Mouse (Mus musculus) heart, embryonic 11.5 days (tissue): ENCODE data around the gene Gm20517. TPM values are rescaled to one million over a fixed set of nuclear protein-coding genes. Genes with fewer than 3 reads are reported as not detected.

Source experiments
- ATAC-seq: fragments of 200-750 bp; cut with Nextera tagmentation; replicated peaks from 2 replicates; pipeline ENCODE4 v1.8.0; 2017; ENCODE audit warnings: moderate library complexity; ENCODE audit not compliant: insufficient number of reproducible peaks, low FRiP score, low TSS enrichment
- H3K27ac ChIP-seq: fragments of 300-500 bp; sonication (generic); 2 replicates; pipeline ENCODE4 v1.5.1; 2014; ENCODE audit warnings: mild to moderate bottlenecking, low read depth, low read length
- H3K27me3 ChIP-seq: fragments of 300-500 bp; sonication (generic); 2 replicates; pipeline ENCODE4 v1.6.1; 2014; ENCODE audit warnings: mild to moderate bottlenecking, low read length, mixed read lengths; ENCODE audit not compliant: control insufficient read depth, insufficient read depth
- H3K36me3 ChIP-seq: fragments of 300-500 bp; sonication (generic); 2 replicates; pipeline ENCODE4 v1.6.1; 2014; ENCODE audit warnings: mild to moderate bottlenecking, low read length, moderate library complexity, mixed read lengths; ENCODE audit not compliant: control insufficient read depth, insufficient read depth
- H3K4me1 ChIP-seq: fragments of 300-500 bp; sonication (generic); 2 replicates; pipeline ENCODE4 v1.6.1; 2014; ENCODE audit warnings: low read length; ENCODE audit not compliant: control insufficient read depth, insufficient read depth
- H3K4me2 ChIP-seq: fragments of 300-500 bp; sonication (generic); 2 replicates; pipeline ENCODE4 v1.6.1; 2014; ENCODE audit warnings: mild to moderate bottlenecking, moderate library complexity
- H3K4me3 ChIP-seq: fragments of 300-500 bp; sonication (generic); 2 replicates; pipeline ENCODE4 v1.5.1; 2014; ENCODE audit warnings: low read depth, low read length
- H3K9ac ChIP-seq: fragments of 300-500 bp; sonication (generic); 2 replicates; pipeline ENCODE4 v1.6.1; 2014; ENCODE audit warnings: mild to moderate bottlenecking, low read depth, low read length, moderate library complexity
- H3K9me3 ChIP-seq: fragments of 300-500 bp; sonication (generic); replicated peaks from 2 replicates; pipeline ENCODE4 v1.6.1; 2016; ENCODE audit warnings: low read length; ENCODE audit not compliant: control insufficient read depth
- WGBS: fragments of 180-500 bp; shearing (Covaris S2); extraction: QIAGEN DNeasy Blood & Tissue Kit; methylation state at CpG from one replicate; pipeline ENCODE4 v1.1.7; 2014; ENCODE audit not compliant: insufficient replicate concordance; 5-methylcytosine and 5-hydroxymethylcytosine counted together
- polyA plus RNA-seq: library from polyadenylated mRNA; unstranded; fragments of >200 nt; fragmentation: Nextera tagmentation; extraction: Ambion mirVana; gene quantifications from 2 replicates; pipeline ENCODE4 v1.2.1, GENCODE M21; 2014

Gene Gm20517
- polyA plus RNA-seq, 1 experiment from 2014 or later, result 1.6 TPM

GRCm38 (mm10) chr17:47730633-47731575 lies 119.5 kb downstream of the Gm20517 start:
- ATAC-seq, result no peak
- Histone ChIP-seq H3K9me3 (no peaks in the 10 kb centered on the region), H3K4me3 (no peak overlapping the region), H3K4me2 (no peak overlapping the region), H3K27ac (no peak overlapping the region), H3K27me3 (0 out of 2 replicates have a peak, but pooled peaks cover 3% of the 10 kb centered on the region), H3K9ac (no peak overlapping the region), H3K36me3 (no peaks in the 10 kb centered on the region), H3K4me1 (no peaks in the 10 kb centered on the region)
- WGBS, result 57% methylated on average over 24 of the region's 24 CpGs

Other genes starting within 250 kb of the Gm20517 start
- 74.8 and 78.7 TPM in 2 replicates for gene Mrps10, start 242.7 kb upstream of the Gm20517 start, polyA plus RNA-seq
- gene Guca1b, start 226.2 kb upstream of the Gm20517 start, polyA plus RNA-seq, result 1.2 and 2.5 TPM in 2 replicates
- 3.3 and 4.3 TPM in 2 replicates for gene Guca1a, start 211.0 kb upstream of the Gm20517 start, polyA plus RNA-seq
- 1.2 and 1.6 TPM in 2 replicates for gene AI661453, start 175.0 kb upstream of the Gm20517 start, polyA plus RNA-seq
- 1.2 and 2.2 TPM in 2 replicates for gene 1700001C19Rik, start 174.2 kb upstream of the Gm20517 start, polyA plus RNA-seq
- gene Taf8, start 109.3 kb upstream of the Gm20517 start, polyA plus RNA-seq, result 15.9 and 18.3 TPM in 2 replicates
- gene Ccnd3, start 106.5 kb upstream of the Gm20517 start, polyA plus RNA-seq, result 559 and 565 TPM in 2 replicates
- 26.8 TPM in 2 replicates for gene Bysl, start 97 bp upstream of the Gm20517 start, polyA plus RNA-seq
- 30.3 and 36.4 TPM in 2 replicates for gene Med20, start within 50 bp of the Gm20517 start, polyA plus RNA-seq
- 2.7 and 3.7 TPM in 2 replicates for gene Usp49, start 19.1 kb downstream of the Gm20517 start, polyA plus RNA-seq
- 322 and 360 TPM in 2 replicates for gene Tomm6, start 76.8 kb downstream of the Gm20517 start, polyA plus RNA-seq
- gene Frs3, start 77.4 kb downstream of the Gm20517 start, polyA plus RNA-seq, result 2.2 and 2.7 TPM in 2 replicates
- 0.94 and 1.3 TPM in 2 replicates for gene Gm21981, start 82.9 kb downstream of the Gm20517 start, polyA plus RNA-seq
- 0.39 TPM in 1 of 2 replicates, not detected in the other for gene Prickle4, start 83.1 kb downstream of the Gm20517 start, polyA plus RNA-seq
- gene Pgc, start 115.3 kb downstream of the Gm20517 start, polyA plus RNA-seq, result 0.15 TPM in 1 of 2 replicates, not detected in the other
- gene Tfeb, start 125.4 kb downstream of the Gm20517 start, polyA plus RNA-seq, result 16.3 and 17.0 TPM in 2 replicates
- 28.2 and 34.6 TPM in 2 replicates for gene Mdfi, start 223.1 kb downstream of the Gm20517 start, polyA plus RNA-seq